In genomic region chr8:102725496-102725895, GRCm38 (mm10) we compare ENCODE assay signal across 19 mouse cellular contexts. TPM values are rescaled to one million over a fixed set of nuclear protein-coding genes. Genes with fewer than 3 reads are reported as not detected.
DNase-seq lines count a peak whose midpoint lies in the region; ATAC-seq and TF ChIP-seq lines count a peak whose summit lies in the region.
"Had no signal": no experiment of that assay in that cellular context is flagged by ENCODE, and none has a peak within 500 bp of the region (broad histone marks: within the 10 kb centered on the region; RNA-seq: fewer than 3 reads in every experiment).

No protein-coding gene starts in this region.

- no peaks in the 10 kb centered on the region for H3K27me3 ChIP-seq in midbrain, postnatal 0 days (ENCODE audit: insufficient read depth, low read length)
- peaks cover 87% of the 10 kb centered on the region for H3K27me3 ChIP-seq in midbrain, embryonic 10.5 days (ENCODE audit: low read depth, poor library complexity, severe bottlenecking)
- no peaks in the 10 kb centered on the region for H3K27me3 ChIP-seq in forebrain, embryonic 12.5 days
- no peaks in the 10 kb centered on the region for H3K27me3 ChIP-seq in forebrain, embryonic 15.5 days
- H3K27me3 ChIP-seq: embryonic facial prominence, embryonic 15.5 days; limb, embryonic 15.5 days; megakaryocyte, embryonic 14.5 days; neural tube, embryonic 12.5 days had no signal

- no peaks in the 10 kb centered on the region for H3K4me1 ChIP-seq in midbrain, postnatal 0 days (ENCODE audit: insufficient read depth, low read length)
- peaks cover 40% of the 10 kb centered on the region for H3K4me1 ChIP-seq in midbrain, embryonic 10.5 days
- H3K4me1 ChIP-seq in forebrain, embryonic 12.5 days, result peaks cover 17% of the 10 kb centered on the region
- peaks cover 20% of the 10 kb centered on the region for H3K4me1 ChIP-seq in forebrain, embryonic 15.5 days
- H3K4me1 ChIP-seq: heart, embryonic 10.5 days; limb, embryonic 15.5 days; megakaryocyte, embryonic 14.5 days had no signal

- TF ChIP-seq CTCF in midbrain, postnatal 0 days (IDR thresholded peaks at IDR 0.05), result no peak

- no peak overlapping the region for H3K4me2 ChIP-seq in midbrain, postnatal 0 days (ENCODE audit: low read depth, low read length, poor library complexity, severe bottlenecking)
- H3K4me2 ChIP-seq in forebrain, embryonic 12.5 days, result no peak overlapping the region
- no peak overlapping the region for H3K4me2 ChIP-seq in forebrain, embryonic 15.5 days (replicated peaks)
- H3K4me2 ChIP-seq: embryonic facial prominence, embryonic 15.5 days; limb, embryonic 15.5 days had no signal

- no peak overlapping the region for H3K27ac ChIP-seq in midbrain, postnatal 0 days (ENCODE audit: low read depth, low read length)
- no peak overlapping the region for H3K27ac ChIP-seq in midbrain, embryonic 10.5 days (replicated peaks)
- H3K27ac ChIP-seq in forebrain, embryonic 12.5 days, result 0 out of 2 replicates have a peak overlapping the region, but pooled peaks have one; percentile 13
- H3K27ac ChIP-seq in forebrain, embryonic 15.5 days (replicated peaks), result peak overlapping the region; percentile 56; the same call in 1 of the 2 replicates
- H3K27ac ChIP-seq: embryonic facial prominence, embryonic 15.5 days; heart, embryonic 10.5 days; limb, embryonic 15.5 days; neural tube, embryonic 12.5 days had no signal

- DNase-seq in midbrain, postnatal 0 days (ENCODE audit: low spot score), result peak; percentile 52
- DNase-seq in midbrain, embryonic 10.5 days (ENCODE audit: low spot score), result no peak
- DNase-seq in layer of hippocampus, postnatal 10 days (ENCODE audit: low spot score in 2 of 2), result peak; percentile 16 to 32
- no peak for DNase-seq in gastrocnemius, adult 18-20 months (ENCODE audit: low spot score)
- no peak for DNase-seq in T-cell, adult 2 months (ENCODE audit: low spot score)
- DNase-seq: cerebellum, postnatal 14 days; embryo, embryonic 11 days; gastrocnemius, postnatal 36 days; heart, postnatal 10 days; kidney, adult 2 months; kidney, postnatal 36 days; lung, postnatal 10 days had no signal

- no peak overlapping the region for H3K4me3 ChIP-seq in midbrain, postnatal 0 days (ENCODE audit: low read depth, low read length)
- no peak overlapping the region for H3K4me3 ChIP-seq in midbrain, embryonic 10.5 days
- H3K4me3 ChIP-seq in forebrain, embryonic 12.5 days (replicated peaks), result no peak overlapping the region
- H3K4me3 ChIP-seq in forebrain, embryonic 15.5 days, result no peak overlapping the region
- H3K4me3 ChIP-seq: embryonic facial prominence, embryonic 15.5 days; heart, embryonic 10.5 days; limb, embryonic 15.5 days; megakaryocyte, embryonic 14.5 days; neural tube, embryonic 12.5 days had no signal

- H3K36me3 ChIP-seq in midbrain, postnatal 0 days (ENCODE audit: insufficient read depth, low read length), result no peaks in the 10 kb centered on the region
- no peaks in the 10 kb centered on the region for H3K36me3 ChIP-seq in midbrain, embryonic 10.5 days
- H3K36me3 ChIP-seq in forebrain, embryonic 12.5 days (replicated peaks), result no peaks in the 10 kb centered on the region
- no peaks in the 10 kb centered on the region for H3K36me3 ChIP-seq in forebrain, embryonic 15.5 days
- H3K36me3 ChIP-seq: embryonic facial prominence, embryonic 15.5 days; limb, embryonic 15.5 days; neural tube, embryonic 12.5 days had no signal

- no peak for ATAC-seq in midbrain, postnatal 0 days (ENCODE audit: low FRiP score)
- no peak for ATAC-seq in forebrain, embryonic 12.5 days (ENCODE audit: low FRiP score)
- ATAC-seq in forebrain, embryonic 15.5 days (replicated peaks), result peak; percentile 89

- no peaks in the 10 kb centered on the region for H3K9me3 ChIP-seq in midbrain, postnatal 0 days (ENCODE audit: low read length)
- no peaks in the 10 kb centered on the region for H3K9me3 ChIP-seq in midbrain, embryonic 10.5 days (replicated peaks)
- H3K9me3 ChIP-seq in forebrain, embryonic 12.5 days, result no peaks in the 10 kb centered on the region
- H3K9me3 ChIP-seq in forebrain, embryonic 15.5 days, result no peaks in the 10 kb centered on the region
- H3K9me3 ChIP-seq: embryonic facial prominence, embryonic 15.5 days; heart, embryonic 10.5 days; limb, embryonic 15.5 days; neural tube, embryonic 12.5 days had no signal

- no peak overlapping the region for H3K9ac ChIP-seq in midbrain, postnatal 0 days (replicated peaks; ENCODE audit: low read length, poor library complexity, severe bottlenecking)
- no peak overlapping the region for H3K9ac ChIP-seq in forebrain, embryonic 12.5 days
- no peak overlapping the region for H3K9ac ChIP-seq in forebrain, embryonic 15.5 days (replicated peaks)
- H3K9ac ChIP-seq: embryonic facial prominence, embryonic 15.5 days; limb, embryonic 15.5 days; neural tube, embryonic 12.5 days had no signal

- WGBS in midbrain, postnatal 0 days, result 51% methylated on average over 3 of the region's 3 CpGs
- 76% methylated on average over 3 of the region's 3 CpGs for WGBS in midbrain, embryonic 10.5 days
- WGBS in forebrain, embryonic 12.5 days, result 69% methylated on average over 3 of the region's 3 CpGs
- WGBS in forebrain, embryonic 15.5 days, result 42% methylated on average over 3 of the region's 3 CpGs

RNA-seq across cellular contexts. Expression of gene Cdh11, which starts 59.9 kb away (rescaled TPM):
- total RNA-seq in midbrain, postnatal 0 days (2014; rRNA removed), result 48.2 and 68.6 TPM in 2 replicates
- polyA plus RNA-seq in midbrain, postnatal 0 days (2015; fragmentation: Nextera tagmentation; extraction: Ambion mirVana), result 22.9 and 23.3 TPM in 2 replicates
- polyA plus RNA-seq in midbrain, embryonic 10.5 days (2016; fragmentation: Nextera tagmentation; extraction: Ambion mirVana), result 55.2 and 59.2 TPM in 2 replicates
- 53.2 and 63.9 TPM in 2 replicates for polyA plus RNA-seq in forebrain, embryonic 12.5 days (2016; fragmentation: Nextera tagmentation; extraction: Ambion mirVana)
- polyA plus RNA-seq in forebrain, embryonic 15.5 days (2015; fragmentation: Nextera tagmentation; extraction: Ambion mirVana), result 29.5 and 30.5 TPM in 2 replicates
- total RNA-seq in layer of hippocampus, postnatal 10 days (2021), result 100 to 1,000 TPM; 107 to 112 TPM
- 1 to 10 TPM in 1 of 2 experiments, under 1 TPM in 1; 0.34 to 1.2 TPM for total RNA-seq in gastrocnemius, adult 18-20 months (2021)

Comparison
In these comparisons a context has a peak if more than half of its experiments do, and no peak if none do; other contexts are left out.
1. DNase-seq: peak in midbrain, postnatal 0 days (single experiment) and layer of hippocampus, postnatal 10 days (2 of 2); none in midbrain, embryonic 10.5 days (single experiment), gastrocnemius, adult 18-20 months (single experiment) and T-cell, adult 2 months (single experiment).
2. H3K27ac ChIP-seq: peak in forebrain, embryonic 12.5 days (single experiment) and forebrain, embryonic 15.5 days (single experiment); none in midbrain, postnatal 0 days (single experiment) and midbrain, embryonic 10.5 days (single experiment).